Mouse (Mus musculus) MEL (cell line): ENCODE data around the gene Kif6. TPM values are rescaled to one million over a fixed set of nuclear protein-coding genes. Genes with fewer than 3 reads are reported as not detected.

Experiments used
- DNase-seq: peaks from one replicate; pipeline ENCODE4 v3.0.0; 2011; ENCODE audit warnings: low read depth, low spot score
- H3K27ac ChIP-seq: 2 replicates; pipeline ENCODE4 v1.5.1; 2012; ENCODE audit warnings: low read depth, mild to moderate bottlenecking, control low read depth, low read length, moderate library complexity; ENCODE audit not compliant: control insufficient read depth
- H3K27me3 ChIP-seq, 2 experiments: fragments of 150-350 bp in 1 of 2; sonication (generic) in 1 of 2; 2 replicates each; pipeline ENCODE4 v1.6.1; 2012; ENCODE audit warnings: low read length in 2 of 2, mild to moderate bottlenecking in 2 of 2, improper control_type of control experiment in 1 of 2, moderate library complexity in 1 of 2; ENCODE audit not compliant: insufficient read depth in 2 of 2, control insufficient read depth in 1 of 2
- H3K36me3 ChIP-seq, 2 experiments: 2 replicates each; pipeline ENCODE4 v1.6.1; 2012 to 2014; ENCODE audit warnings: low read length in 2 of 2, improper control_type of control experiment in 1 of 2, inconsistent platforms in 1 of 2, mild to moderate bottlenecking in 1 of 2; ENCODE audit not compliant: insufficient read depth in 2 of 2, control insufficient read depth in 1 of 2
- H3K4me1 ChIP-seq, 2 experiments: fragments of 150-350 bp in 1 of 2; sonication (generic) in 1 of 2; 2 replicates each; pipeline ENCODE4 v1.6.1; 2012; ENCODE audit warnings: low read length in 2 of 2, improper control_type of control experiment in 1 of 2, mild to moderate bottlenecking in 1 of 2; ENCODE audit not compliant: insufficient read depth in 2 of 2, control insufficient read depth in 1 of 2
- H3K4me3 ChIP-seq, 2 experiments: fragments of 150-350 bp in 1 of 2; sonication (generic) in 1 of 2; 2 replicates each; pipeline ENCODE4 v1.5.1; 2012; ENCODE audit warnings: low read depth in 2 of 2, low read length in 2 of 2, mild to moderate bottlenecking in 2 of 2, moderate library complexity in 2 of 2, control low read depth in 1 of 2, improper control_type of control experiment in 1 of 2; ENCODE audit not compliant: control insufficient read depth in 1 of 2, insufficient read depth in 1 of 2
- H3K79me2 ChIP-seq: 2 replicates; pipeline ENCODE4 v1.6.1; 2012; ENCODE audit warnings: mild to moderate bottlenecking, low read length, moderate library complexity; ENCODE audit not compliant: control insufficient read depth, poor library complexity, insufficient read depth
- H3K9ac ChIP-seq: 2 replicates; pipeline ENCODE4 v1.6.1; 2012; ENCODE audit warnings: low read depth, mild to moderate bottlenecking, control low read depth, low read length, moderate library complexity; ENCODE audit not compliant: control insufficient read depth, poor library complexity, severe bottlenecking
- H3K9me3 ChIP-seq: fragments of 150-350 bp; sonication (generic); replicated peaks from 2 replicates; pipeline ENCODE4 v1.6.1; 2012; ENCODE audit warnings: mild to moderate bottlenecking, low read length, improper control_type of control experiment, moderate library complexity; ENCODE audit not compliant: insufficient read depth
- BHLHE40 ChIP-seq: IDR thresholded peaks from 2 replicates; pipeline ENCODE4 v1.6.1; 2012; ENCODE audit warnings: low read depth, mild to moderate bottlenecking, inconsistent platforms, low read length, improper control_type of control experiment, borderline replicate concordance
- CHD1 ChIP-seq: IDR thresholded peaks from 2 replicates; pipeline ENCODE4 v1.6.1; 2012; ENCODE audit warnings: low read depth, mild to moderate bottlenecking, inconsistent platforms, low read length, improper control_type of control experiment
- CTCF ChIP-seq, 3 experiments: IDR thresholded peaks in 2 of 3; conservative IDR thresholded peaks in 1 of 3; 2 replicates each; pipeline ENCODE4 v1.5.1; 2011 to 2012; ENCODE audit warnings: low read length in 3 of 3, low read depth in 2 of 3, mild to moderate bottlenecking in 2 of 3, improper control_type of control experiment in 1 of 3, inconsistent platforms in 1 of 3, mixed read lengths in 1 of 3, moderate library complexity in 1 of 3; ENCODE audit not compliant: control insufficient read depth in 1 of 3, insufficient read depth in 1 of 3, poor library complexity in 1 of 3, severe bottlenecking in 1 of 3
- E2F4 ChIP-seq: IDR thresholded peaks from 2 replicates; pipeline ENCODE4 v1.6.1; 2011; ENCODE audit warnings: low read depth, low read length, improper control_type of control experiment, borderline replicate concordance
- GATA1 ChIP-seq: IDR thresholded peaks from 2 replicates; pipeline ENCODE4 v1.6.1; 2011; ENCODE audit warnings: low read depth, low read length, improper control_type of control experiment
- HCFC1 ChIP-seq: IDR thresholded peaks from 2 replicates; pipeline ENCODE4 v1.6.1; 2012; ENCODE audit warnings: low read depth, mild to moderate bottlenecking, inconsistent platforms, low read length, improper control_type of control experiment, moderate library complexity
- JUND ChIP-seq: IDR thresholded peaks from 2 replicates; pipeline ENCODE4 v1.6.1; 2011; ENCODE audit warnings: low read depth, mild to moderate bottlenecking, improper control_type of control experiment, low read length
- MEF2A ChIP-seq: IDR thresholded peaks from 2 replicates; pipeline ENCODE4 v1.6.1; 2014; ENCODE audit warnings: low read depth, mild to moderate bottlenecking, inconsistent platforms, low read length, improper control_type of control experiment; ENCODE audit not compliant: poor library complexity, insufficient replicate concordance, severe bottlenecking; ENCODE audit errors: extremely low read depth
- MYB ChIP-seq: IDR thresholded peaks from 2 replicates; pipeline ENCODE4 v1.6.1; 2011; ENCODE audit warnings: mild to moderate bottlenecking, low read depth, low read length, improper control_type of control experiment
- MYC ChIP-seq: IDR thresholded peaks from 2 replicates; pipeline ENCODE4 v1.6.1; 2011; ENCODE audit warnings: low read depth, mild to moderate bottlenecking, low read length, improper control_type of control experiment, moderate library complexity
- NELFE ChIP-seq: IDR thresholded peaks from 2 replicates; pipeline ENCODE4 v1.6.1; 2011; ENCODE audit warnings: low read depth, low read length, improper control_type of control experiment
- POLR2A ChIP-seq, 2 experiments: IDR thresholded peaks; 2 replicates each; pipeline ENCODE4 v1.6.1; 2011 to 2012; ENCODE audit warnings: low read length in 2 of 2, mild to moderate bottlenecking in 2 of 2, control low read depth in 1 of 2, improper control_type of control experiment in 1 of 2, low read depth in 1 of 2, moderate library complexity in 1 of 2; ENCODE audit not compliant: control insufficient read depth in 1 of 2, insufficient read depth in 1 of 2, poor library complexity in 1 of 2
- POLR2AphosphoS2 ChIP-seq: IDR thresholded peaks from 2 replicates; pipeline ENCODE4 v1.6.1; 2011; ENCODE audit warnings: low read length, improper control_type of control experiment
- POLR2AphosphoS5 ChIP-seq: IDR thresholded peaks from 2 replicates; pipeline ENCODE4 v1.6.1; 2012; ENCODE audit warnings: low read depth, borderline replicate concordance, mild to moderate bottlenecking, inconsistent platforms, low read length, moderate library complexity, mixed read lengths
- RCOR1 ChIP-seq: IDR thresholded peaks from 2 replicates; pipeline ENCODE4 v1.6.1; 2012; ENCODE audit warnings: low read depth, mild to moderate bottlenecking, inconsistent platforms, low read length, improper control_type of control experiment
- TAL1 ChIP-seq: IDR thresholded peaks from 2 replicates; pipeline ENCODE4 v1.6.1; 2012; ENCODE audit warnings: mild to moderate bottlenecking, inconsistent platforms, low read length, moderate library complexity, mixed read lengths
- TCF12 ChIP-seq: IDR thresholded peaks from 2 replicates; pipeline ENCODE4 v1.6.1; 2014; ENCODE audit warnings: low read depth, mild to moderate bottlenecking, inconsistent platforms, low read length, improper control_type of control experiment, moderate library complexity
- UBTF ChIP-seq: IDR thresholded peaks from 2 replicates; pipeline ENCODE4 v1.6.1; 2012; ENCODE audit warnings: low read depth, mild to moderate bottlenecking, inconsistent platforms, low read length, improper control_type of control experiment, moderate library complexity, borderline replicate concordance; ENCODE audit not compliant: insufficient read depth
- USF2 ChIP-seq, 2 experiments: IDR thresholded peaks; 2 replicates each; pipeline ENCODE4 v1.6.1; 2011 to 2012; ENCODE audit warnings: improper control_type of control experiment in 2 of 2, low read length in 2 of 2, borderline replicate concordance in 1 of 2, inconsistent platforms in 1 of 2, low read depth in 1 of 2, mild to moderate bottlenecking in 1 of 2; ENCODE audit not compliant: insufficient read depth in 1 of 2
- ZMIZ1 ChIP-seq: IDR thresholded peaks from 2 replicates; pipeline ENCODE4 v1.6.1; 2012; ENCODE audit warnings: low read depth, mild to moderate bottlenecking, inconsistent platforms, low read length, improper control_type of control experiment, moderate library complexity
- polyA plus RNA-seq, 2 experiments: library from polyadenylated mRNA; stranded (reverse) in 1 of 2; unstranded in 1 of 2; fragments of >175 nt in 1 of 2; fragments of >200 nt in 1 of 2; gene quantifications; 2 replicates each; pipeline versions ENCODE4 v1.2.1 to v1.2.4; 2012; ENCODE audit warnings: low replicate concordance in 2 of 2, low read depth in 1 of 2; ENCODE audit not compliant: insufficient read length in 2 of 2, insufficient read depth in 1 of 2, missing spikeins in 1 of 2
- total RNA-seq: library from RNA; depleted of rRNA; stranded (reverse); fragments of 300-350 nt; gene quantifications from 2 replicates; pipeline ENCODE4 v1.2.3, GENCODE M21; 2012

Kif6 gene
- total and polyA plus RNA-seq, 3 experiments: not detected

GRCm38 (mm10) chr17:49759047-49759446 lies 144.1 kb downstream of the Kif6 start:
- Histone ChIP-seq H3K4me3 (no peak overlapping the region), H3K27ac (no peak overlapping the region), H3K9me3 (no peaks in the 10 kb centered on the region), H3K27me3 (no peaks in the 10 kb centered on the region), H3K79me2 (no peaks in the 10 kb centered on the region), H3K9ac (no peak overlapping the region), H3K36me3 (no peaks in the 10 kb centered on the region), H3K4me1 (no peaks in the 10 kb centered on the region)
- TF ChIP-seq TCF12: no peak
- 0 out of 6 replicates have a peak, but pooled peaks of 1 of the 3 experiments have one; percentile 5 for TF ChIP-seq CTCF (IDR thresholded peaks at IDR 0.05 in 2 of 3, conservative IDR thresholded peaks at IDR 0.05 in 1 of 3; ENCODE audit: control insufficient read depth in 1 of 3, insufficient read depth in 1 of 3, low read depth in 2 of 3, low read length in 3 of 3, poor library complexity in 1 of 3, severe bottlenecking in 1 of 3)
- TF ChIP-seq MEF2A: no peak
- DNase-seq: no peak

GRCm38 (mm10) chr17:49761260-49761659 lies 146.3 kb downstream of the Kif6 start:
- Histone ChIP-seq H3K9ac (no peak overlapping the region), H3K9me3 (no peaks in the 10 kb centered on the region), H3K36me3 (no peaks in the 10 kb centered on the region), H3K27me3 (no peaks in the 10 kb centered on the region), H3K4me3 (no peak overlapping the region), H3K4me1 (no peaks in the 10 kb centered on the region), H3K27ac (no peak overlapping the region), H3K79me2 (no peaks in the 10 kb centered on the region)
- no peak for DNase-seq
- TF ChIP-seq ZMIZ1: no peak

GRCm38 (mm10) chr17:49761838-49762237 lies 146.9 kb downstream of the Kif6 start:
- Histone ChIP-seq H3K4me1 (no peaks in the 10 kb centered on the region), H3K9ac (no peak overlapping the region), H3K9me3 (no peaks in the 10 kb centered on the region), H3K79me2 (no peaks in the 10 kb centered on the region), H3K27me3 (no peaks in the 10 kb centered on the region), H3K27ac (no peak overlapping the region), H3K4me3 (no peak overlapping the region), H3K36me3 (no peaks in the 10 kb centered on the region)
- DNase-seq: no peak
- TF ChIP-seq TAL1 (no peak), POLR2AphosphoS5 (no peak), POLR2AphosphoS2 (no peak), HCFC1 (no peak), TCF12 (no peak), GATA1 (no peak), JUND (no peak), E2F4 (no peak), ZMIZ1 (no peak), POLR2A (IDR thresholded peaks at IDR 0.05; ENCODE audit: control insufficient read depth in 1 of 2, insufficient read depth in 1 of 2, low read depth in 1 of 2, low read length in 2 of 2, poor library complexity in 1 of 2) (no peak), UBTF (no peak), RCOR1 (no peak), USF2 (IDR thresholded peaks at IDR 0.05; ENCODE audit: borderline replicate concordance in 1 of 2, insufficient read depth in 1 of 2, low read depth in 1 of 2, low read length in 2 of 2) (no peak), NELFE (no peak), MYB (no peak), BHLHE40 (no peak), CHD1 (no peak), MYC (no peak), CTCF (IDR thresholded peaks at IDR 0.05 in 2 of 3, conservative IDR thresholded peaks at IDR 0.05 in 1 of 3; ENCODE audit: control insufficient read depth in 1 of 3, insufficient read depth in 1 of 3, low read depth in 2 of 3, low read length in 3 of 3, poor library complexity in 1 of 3, severe bottlenecking in 1 of 3) (no peak)
